In genomic region chr2:69364831-69365230, GRCm38 (mm10) we compare ENCODE assay signal across 22 mouse cellular contexts. TPM values are rescaled to one million over a fixed set of nuclear protein-coding genes. Genes with fewer than 3 reads are reported as not detected.
DNase-seq lines count a peak whose midpoint lies in the region; ATAC-seq and TF ChIP-seq lines count a peak whose summit lies in the region.
"Had no signal": no experiment of that assay in that cellular context is flagged by ENCODE, and none has a peak within 500 bp of the region (broad histone marks: within the 10 kb centered on the region; RNA-seq: fewer than 3 reads in every experiment).

No protein-coding gene starts in this region.

- no peak overlapping the region for H3K9ac ChIP-seq in forebrain, embryonic 14.5 days (ENCODE audit: low read length)
- H3K9ac ChIP-seq in forebrain, embryonic 16.5 days (replicated peaks; ENCODE audit: low read depth, low read length), result no peak overlapping the region
- H3K9ac ChIP-seq: embryonic facial prominence, embryonic 13.5 days; forebrain, embryonic 12.5 days; heart, embryonic 13.5 days had no signal

- H3K27me3 ChIP-seq in forebrain, embryonic 14.5 days (replicated peaks; ENCODE audit: control insufficient read depth, insufficient read depth, low read length), result no peaks in the 10 kb centered on the region
- no peaks in the 10 kb centered on the region for H3K27me3 ChIP-seq in forebrain, embryonic 16.5 days (replicated peaks; ENCODE audit: control insufficient read depth, insufficient read depth, low read length)
- no peaks in the 10 kb centered on the region for H3K27me3 ChIP-seq in myocyte (ENCODE audit: control insufficient read depth, insufficient read depth, insufficient read length)
- H3K27me3 ChIP-seq: CH12.LX; embryonic facial prominence, embryonic 13.5 days; forebrain, embryonic 12.5 days; heart, embryonic 13.5 days had no signal

- no peaks in the 10 kb centered on the region for H3K36me3 ChIP-seq in forebrain, embryonic 14.5 days (ENCODE audit: control insufficient read depth, insufficient read depth, low read length)
- no peaks in the 10 kb centered on the region for H3K36me3 ChIP-seq in forebrain, embryonic 16.5 days (ENCODE audit: control insufficient read depth, insufficient read depth)
- no peaks in the 10 kb centered on the region for H3K36me3 ChIP-seq in myocyte (ENCODE audit: control insufficient read depth, insufficient read depth)
- H3K36me3 ChIP-seq: embryonic facial prominence, embryonic 13.5 days; forebrain, embryonic 12.5 days; heart, embryonic 13.5 days had no signal

- H3K4me2 ChIP-seq in forebrain, embryonic 14.5 days (ENCODE audit: low read length), result no peak overlapping the region
- no peak overlapping the region for H3K4me2 ChIP-seq in forebrain, embryonic 16.5 days (ENCODE audit: low read length)
- no peak overlapping the region for H3K4me2 ChIP-seq in myocyte (ENCODE audit: low read depth)
- H3K4me2 ChIP-seq: embryonic facial prominence, embryonic 13.5 days; forebrain, embryonic 12.5 days; heart, embryonic 13.5 days had no signal

- ATAC-seq in forebrain, embryonic 14.5 days, result no peak
- no peak for ATAC-seq in forebrain, embryonic 16.5 days
- ATAC-seq: hindbrain, embryonic 16.5 days; inflammation-experienced regulatory T-cells, adult 6 months had no signal

- DNase-seq in forebrain, embryonic 14.5 days (ENCODE audit: low spot score), result peak; percentile 11
- DNase-seq in 416B (ENCODE audit: low read depth) (peak; percentile 72), NIH3T3 (ENCODE audit: low read depth) (peak; percentile 62)
- no peak for DNase-seq in thymus, postnatal 36 days
- DNase-seq in layer of hippocampus, postnatal 14 days (ENCODE audit: low spot score in 2 of 2), result no peak
- DNase-seq: cerebellum, adult 18-20 months; cerebellum, adult 9-11 months; cerebellum, postnatal 36 days; gastrocnemius, adult 2 months; gastrocnemius, postnatal 25 days; heart, adult 11 months; heart, postnatal 36 days had no signal

- no peak overlapping the region for H3ac ChIP-seq in myocyte (ENCODE audit: control insufficient read depth, insufficient read length)

- H3K27ac ChIP-seq in forebrain, embryonic 14.5 days (ENCODE audit: low read depth, low read length), result no peak overlapping the region
- no peak overlapping the region for H3K27ac ChIP-seq in forebrain, embryonic 16.5 days (ENCODE audit: low read length)
- H3K27ac ChIP-seq: embryonic facial prominence, embryonic 13.5 days; forebrain, embryonic 12.5 days; gastrocnemius, adult 2 months; heart, embryonic 13.5 days had no signal

- H3K4me1 ChIP-seq in forebrain, embryonic 14.5 days (ENCODE audit: control insufficient read depth, insufficient read depth, low read length), result no peaks in the 10 kb centered on the region
- no peaks in the 10 kb centered on the region for H3K4me1 ChIP-seq in forebrain, embryonic 16.5 days (replicated peaks; ENCODE audit: control insufficient read depth, insufficient read depth, low read length)
- H3K4me1 ChIP-seq: embryonic facial prominence, embryonic 13.5 days; forebrain, embryonic 12.5 days; heart, embryonic 13.5 days had no signal

- 86% methylated on average over 2 of the region's 2 CpGs for WGBS in forebrain, embryonic 14.5 days
- 94% methylated on average over 2 of the region's 2 CpGs for WGBS in forebrain, embryonic 16.5 days

- no peaks in the 10 kb centered on the region for H3K79me2 ChIP-seq in myocyte (ENCODE audit: control insufficient read depth, insufficient read depth)

- no peak for TF ChIP-seq POLR2A in myocyte (IDR thresholded peaks at IDR 0.05; ENCODE audit: insufficient read length, low read depth)

- no peak overlapping the region for H3K4me3 ChIP-seq in forebrain, embryonic 14.5 days (ENCODE audit: low read depth, low read length)
- no peak overlapping the region for H3K4me3 ChIP-seq in forebrain, embryonic 16.5 days (replicated peaks; ENCODE audit: low read length)
- no peak overlapping the region for H3K4me3 ChIP-seq in myocyte
- H3K4me3 ChIP-seq: embryonic facial prominence, embryonic 13.5 days; forebrain, embryonic 12.5 days; gastrocnemius, adult 2 months; heart, embryonic 13.5 days had no signal

- no peaks in the 10 kb centered on the region for H3K9me3 ChIP-seq in forebrain, embryonic 14.5 days (replicated peaks; ENCODE audit: control insufficient read depth, low read length)
- H3K9me3 ChIP-seq in forebrain, embryonic 16.5 days (ENCODE audit: control insufficient read depth, low read length), result no peaks in the 10 kb centered on the region
- H3K9me3 ChIP-seq: embryonic facial prominence, embryonic 13.5 days; forebrain, embryonic 12.5 days; heart, embryonic 13.5 days had no signal

TF ChIP-seq in myocyte, 11 proteins besides CTCF, POLR2A, EP300 and RAD21:
- TF ChIP-seq CEBPB (IDR thresholded peaks at IDR 0.05; ENCODE audit: insufficient read depth, poor library complexity, severe bottlenecking), result peak; percentile 67; the same call in 1 of the 2 replicates
- no peak for TF ChIP-seq TCF12 (IDR thresholded peaks at IDR 0.05; ENCODE audit: insufficient read depth, poor library complexity, severe bottlenecking)

RNA-seq across cellular contexts. Expression of gene Dhrs9, which starts 15.4 kb away (rescaled TPM):
- not detected in 2 replicates for polyA plus RNA-seq in forebrain, embryonic 14.5 days (2014; fragmentation: Nextera tagmentation; extraction: Ambion mirVana)
- not detected in 2 replicates for polyA plus RNA-seq in forebrain, embryonic 16.5 days (2015; fragmentation: Nextera tagmentation; extraction: Ambion mirVana)
- polyA plus RNA-seq in myocyte (2012; fragmentation: generic; extraction: Trizol), result 3.3 TPM
- total RNA-seq in layer of hippocampus, postnatal 14 days (2021), result not detected
- total RNA-seq: CH12.LX; gastrocnemius, adult 2 months had no signal
- polyA plus RNA-seq: embryonic facial prominence, embryonic 13.5 days; forebrain, embryonic 12.5 days; heart, embryonic 13.5 days; hindbrain, embryonic 11.5 days; inflammation-experienced regulatory T-cells, adult 6 months had no signal

RNA-seq across cellular contexts. Expression of gene Abcb11, which starts 22.4 kb away (rescaled TPM):
- 0.04 TPM in 1 of 2 replicates, not detected in the other for polyA plus RNA-seq in forebrain, embryonic 14.5 days (2014; fragmentation: Nextera tagmentation; extraction: Ambion mirVana)
- 0.39 TPM in 1 of 2 replicates, not detected in the other for polyA plus RNA-seq in forebrain, embryonic 16.5 days (2015; fragmentation: Nextera tagmentation; extraction: Ambion mirVana)
- polyA plus RNA-seq in myocyte (2012; fragmentation: generic; extraction: Trizol), result not detected
- under 1 TPM in 1 of 2 experiments, not detected in 1; 0.07 TPM for total RNA-seq in layer of hippocampus, postnatal 14 days (2021)
- total RNA-seq: gastrocnemius, adult 2 months; gastrocnemius, postnatal 25 days; heart, postnatal 36 days had no signal
- polyA plus RNA-seq: embryonic facial prominence, embryonic 13.5 days; forebrain, embryonic 12.5 days; heart, postnatal 0 days; inflammation-experienced regulatory T-cells, adult 6 months had no signal

Comparison
In these comparisons a context has a peak if more than half of its experiments do, and no peak if none do; other contexts are left out.
1. DNase-seq: peak in forebrain, embryonic 14.5 days (single experiment), 416B (single experiment) and NIH3T3 (single experiment); none in thymus, postnatal 36 days (0 of 2) and layer of hippocampus, postnatal 14 days (0 of 2).